Mouse (Mus musculus): ENCODE measurements at regions not wholly inside any gene's neighbourhood (a gene's known extent, or its start where the extent isn't known, plus 50 kb on each side); places are given as distances from the start of the nearest gene placed in this dataset.

GRCm38 (mm10) chr13:112152614-112153550 is 135.4 kb upstream of the Ankrd55 start:
- no peak for TF ChIP-seq USF1 (IDR thresholded peaks at IDR 0.05; ENCODE audit: low read depth)
- TF ChIP-seq MAX (IDR thresholded peaks at IDR 0.05) = no peak
- TF ChIP-seq CTCF (IDR thresholded peaks at IDR 0.05; ENCODE audit: control insufficient read depth, insufficient read depth, insufficient read length) = no peak
- no peak for TF ChIP-seq MYOG (IDR thresholded peaks at IDR 0.05; ENCODE audit: control insufficient read depth, extremely low read depth, insufficient read length)
- TF ChIP-seq FOSL1 (IDR thresholded peaks at IDR 0.05; ENCODE audit: insufficient read depth, low read length, poor library complexity, severe bottlenecking) = no peak
- no peak for TF ChIP-seq MYOD1 (IDR thresholded peaks at IDR 0.05; ENCODE audit: control insufficient read depth, insufficient read length, low read depth)
- no peak for TF ChIP-seq CEBPB (IDR thresholded peaks at IDR 0.05; ENCODE audit: low read depth)
- no peaks in the 10 kb centered on the region for H3K27me3 ChIP-seq (ENCODE audit: control insufficient read depth, insufficient read depth, insufficient read length)
- H3K79me2 ChIP-seq (ENCODE audit: control insufficient read depth, insufficient read depth) = no peaks in the 10 kb centered on the region
- H3ac ChIP-seq (ENCODE audit: control insufficient read depth, insufficient read length, low read depth) = no peak overlapping the region
- H3K36me3 ChIP-seq (ENCODE audit: control insufficient read depth, insufficient read depth) = no peaks in the 10 kb centered on the region
- no peaks in the 10 kb centered on the region for H3K79me3 ChIP-seq (ENCODE audit: low read depth)
- H3K4me3 ChIP-seq (ENCODE audit: insufficient read depth, poor library complexity, severe bottlenecking) = no peak overlapping the region

GRCm38 (mm10) chr13:112153681-112154127 is 134.5 kb upstream of the Ankrd55 start:
- Histone ChIP-seq H3K36me3 (ENCODE audit: control insufficient read depth, insufficient read depth) (no peaks in the 10 kb centered on the region), H3K27me3 (ENCODE audit: control insufficient read depth, insufficient read depth, insufficient read length) (no peaks in the 10 kb centered on the region), H3K79me3 (ENCODE audit: low read depth) (no peaks in the 10 kb centered on the region), H3ac (ENCODE audit: control insufficient read depth, insufficient read length, low read depth) (no peak overlapping the region), H3K79me2 (ENCODE audit: control insufficient read depth, insufficient read depth) (no peaks in the 10 kb centered on the region), H3K4me3 (ENCODE audit: insufficient read depth, poor library complexity, severe bottlenecking) (no peak overlapping the region)
- TF ChIP-seq CEBPB (IDR thresholded peaks at IDR 0.05; ENCODE audit: low read depth) (no peak), CTCF (IDR thresholded peaks at IDR 0.05; ENCODE audit: control insufficient read depth, insufficient read depth, insufficient read length) (no peak), MAX (IDR thresholded peaks at IDR 0.05) (no peak), MYOG (IDR thresholded peaks at IDR 0.05; ENCODE audit: control insufficient read depth, extremely low read depth, insufficient read length) (no peak), USF1 (IDR thresholded peaks at IDR 0.05; ENCODE audit: low read depth) (no peak), MYOD1 (IDR thresholded peaks at IDR 0.05; ENCODE audit: control insufficient read depth, insufficient read length, low read depth) (no peak)

- no peaks in the 10 kb centered on the region for H3K79me3 ChIP-seq (ENCODE audit: low read depth)
- H3K4me3 ChIP-seq (ENCODE audit: insufficient read depth, poor library complexity, severe bottlenecking) = no peak overlapping the region
- H3K79me2 ChIP-seq (ENCODE audit: control insufficient read depth, insufficient read depth) = no peaks in the 10 kb centered on the region
- no peaks in the 10 kb centered on the region for H3K36me3 ChIP-seq (ENCODE audit: control insufficient read depth, insufficient read depth)
- H3K27me3 ChIP-seq (ENCODE audit: control insufficient read depth, insufficient read depth, insufficient read length) = no peaks in the 10 kb centered on the region
- no peak overlapping the region for H3ac ChIP-seq (ENCODE audit: control insufficient read depth, insufficient read length, low read depth)
- TF ChIP-seq CTCF (IDR thresholded peaks at IDR 0.05; ENCODE audit: control insufficient read depth, insufficient read depth, insufficient read length) (no peak), USF1 (IDR thresholded peaks at IDR 0.05; ENCODE audit: low read depth) (no peak), MYOG (IDR thresholded peaks at IDR 0.05; ENCODE audit: control insufficient read depth, extremely low read depth, insufficient read length) (no peak), MAX (IDR thresholded peaks at IDR 0.05) (no peak), CEBPB (IDR thresholded peaks at IDR 0.05; ENCODE audit: low read depth) (no peak), MYOD1 (IDR thresholded peaks at IDR 0.05; ENCODE audit: control insufficient read depth, insufficient read length, low read depth) (no peak), FOSL1 (IDR thresholded peaks at IDR 0.05; ENCODE audit: insufficient read depth, low read length, poor library complexity, severe bottlenecking) (no peak)
These were observed 128.7 kb upstream of the Ankrd55 start for GRCm38 (mm10) chr13:112159430-112160172.

- no peaks in the 10 kb centered on the region for H3K79me3 ChIP-seq (ENCODE audit: low read depth)
- no peak overlapping the region for H3ac ChIP-seq (ENCODE audit: control insufficient read depth, insufficient read length, low read depth)
- H3K27me3 ChIP-seq (ENCODE audit: control insufficient read depth, insufficient read depth, insufficient read length) = no peaks in the 10 kb centered on the region
- TF ChIP-seq MYOG (IDR thresholded peaks at IDR 0.05; ENCODE audit: control insufficient read depth, extremely low read depth, insufficient read length) (no peak), CEBPB (IDR thresholded peaks at IDR 0.05; ENCODE audit: low read depth) (no peak)
- H3K4me3 ChIP-seq (ENCODE audit: insufficient read depth, poor library complexity, severe bottlenecking) = no peak overlapping the region
- no peaks in the 10 kb centered on the region for H3K79me2 ChIP-seq (ENCODE audit: control insufficient read depth, insufficient read depth)
- no peaks in the 10 kb centered on the region for H3K36me3 ChIP-seq (ENCODE audit: control insufficient read depth, insufficient read depth)
These were observed 128.0 kb upstream of the Ankrd55 start for GRCm38 (mm10) chr13:112160173-112160641.

- Histone ChIP-seq H3K4me3 (ENCODE audit: insufficient read depth, poor library complexity, severe bottlenecking) (no peak overlapping the region), H3K27me3 (ENCODE audit: control insufficient read depth, insufficient read depth, insufficient read length) (no peaks in the 10 kb centered on the region), H3K36me3 (ENCODE audit: control insufficient read depth, insufficient read depth) (no peaks in the 10 kb centered on the region), H3ac (ENCODE audit: control insufficient read depth, insufficient read length, low read depth) (no peak overlapping the region), H3K79me3 (ENCODE audit: low read depth) (no peaks in the 10 kb centered on the region), H3K79me2 (ENCODE audit: control insufficient read depth, insufficient read depth) (no peaks in the 10 kb centered on the region)
- TF ChIP-seq MYOD1 (IDR thresholded peaks at IDR 0.05; ENCODE audit: control insufficient read depth, insufficient read length, low read depth) (no peak), FOSL1 (IDR thresholded peaks at IDR 0.05; ENCODE audit: insufficient read depth, low read length, poor library complexity, severe bottlenecking) (no peak), MAX (IDR thresholded peaks at IDR 0.05) (no peak), CEBPB (IDR thresholded peaks at IDR 0.05; ENCODE audit: low read depth) (no peak), USF1 (IDR thresholded peaks at IDR 0.05; ENCODE audit: low read depth) (no peak), MYOG (IDR thresholded peaks at IDR 0.05; ENCODE audit: control insufficient read depth, extremely low read depth, insufficient read length) (no peak), CTCF (IDR thresholded peaks at IDR 0.05; ENCODE audit: control insufficient read depth, insufficient read depth, insufficient read length) (no peak)
These were observed 127.5 kb upstream of the Ankrd55 start for GRCm38 (mm10) chr13:112160726-112161125.
